Mouse (Mus musculus) CH12.LX (cell line): ENCODE data around the gene Wnt5b.

ENCODE experiments used
- CTCF ChIP-seq, 2 experiments: IDR thresholded peaks in 1 of 2; conservative IDR thresholded peaks in 1 of 2; 2 replicates each; pipeline ENCODE4 v1.5.1; 2011 to 2012; ENCODE audit warnings: low read depth in 2 of 2, low read length in 2 of 2, improper control_type of control experiment in 1 of 2, inconsistent platforms in 1 of 2, mild to moderate bottlenecking in 1 of 2, moderate library complexity in 1 of 2
- ELF1 ChIP-seq: IDR thresholded peaks from 2 replicates; pipeline ENCODE4 v1.6.1; 2014; ENCODE audit warnings: low read depth, mild to moderate bottlenecking, inconsistent platforms, low read length, improper control_type of control experiment
- EP300 ChIP-seq: IDR thresholded peaks from 2 replicates; pipeline ENCODE4 v1.6.1; 2011; ENCODE audit warnings: low read length, improper control_type of control experiment
- GABPA ChIP-seq: IDR thresholded peaks from 2 replicates; pipeline ENCODE4 v1.6.1; 2012; ENCODE audit warnings: low read depth, low read length, improper control_type of control experiment, inconsistent platforms; ENCODE audit not compliant: insufficient replicate concordance
- HCFC1 ChIP-seq: IDR thresholded peaks from 2 replicates; pipeline ENCODE4 v1.6.1; 2012; ENCODE audit warnings: low read depth, mild to moderate bottlenecking, inconsistent platforms, low read length, improper control_type of control experiment
- JUND ChIP-seq: conservative IDR thresholded peaks from 2 replicates; pipeline ENCODE4 v1.6.1; 2011; ENCODE audit warnings: low read depth, low read length, improper control_type of control experiment
- MAX ChIP-seq: IDR thresholded peaks from 2 replicates; pipeline ENCODE4 v1.6.1; 2011; ENCODE audit warnings: low read length, improper control_type of control experiment
- NELFE ChIP-seq: IDR thresholded peaks from 2 replicates; pipeline ENCODE4 v1.6.1; 2011; ENCODE audit warnings: low read depth, low read length, improper control_type of control experiment
- PAX5 ChIP-seq: IDR thresholded peaks from 2 replicates; pipeline ENCODE4 v1.6.1; 2012; ENCODE audit warnings: low read length, inconsistent platforms, mixed read lengths
- POLR2A ChIP-seq: IDR thresholded peaks from 2 replicates; pipeline ENCODE4 v1.6.1; 2011; ENCODE audit warnings: low read depth, mild to moderate bottlenecking, improper control_type of control experiment, low read length
- TBP ChIP-seq: conservative IDR thresholded peaks from 2 replicates; pipeline ENCODE4 v1.6.1; 2011; ENCODE audit warnings: low read depth, low read length, improper control_type of control experiment
- USF2 ChIP-seq: conservative IDR thresholded peaks from 2 replicates; pipeline ENCODE4 v1.6.1; 2011; ENCODE audit warnings: low read depth, low read length, improper control_type of control experiment
- ZKSCAN1 ChIP-seq: IDR thresholded peaks from 2 replicates; pipeline ENCODE4 v1.6.1; 2012; ENCODE audit warnings: low read depth, inconsistent platforms, low read length, improper control_type of control experiment, borderline replicate concordance
- ZNF384 ChIP-seq: IDR thresholded peaks from 2 replicates; pipeline ENCODE4 v1.6.1; 2012; ENCODE audit warnings: low read depth, low read length, improper control_type of control experiment, inconsistent platforms

- TF ChIP-seq POLR2A (no peak), ELF1 (no peak), GABPA (no peak), TBP (no peak), HCFC1 (no peak), EP300 (no peak), ZKSCAN1 (no peak), MAX (no peak), USF2 (no peak), CTCF (conservative IDR thresholded peaks at IDR 0.05 in 1 of 2, IDR thresholded peaks at IDR 0.05 in 1 of 2; ENCODE audit: low read depth in 2 of 2, low read length in 2 of 2) (no peak), ZNF384 (no peak), JUND (no peak), PAX5 (no peak), NELFE (no peak)
Measured at GRCm38 (mm10) chr6:119572296-119572695, 28.1 kb upstream of the Wnt5b start.
